Mouse (Mus musculus): ENCODE data around the gene Ssc5d. TPM values are rescaled to one million over a fixed set of nuclear protein-coding genes. Genes with fewer than 3 reads are reported as not detected.
A peak's percentile ranks its signal among the peaks of the same experiment; 100 is the strongest.

Ssc5d gene
- polyA plus RNA-seq, 1 experiment from 2014 or later = 2.0 TPM

DNA sequence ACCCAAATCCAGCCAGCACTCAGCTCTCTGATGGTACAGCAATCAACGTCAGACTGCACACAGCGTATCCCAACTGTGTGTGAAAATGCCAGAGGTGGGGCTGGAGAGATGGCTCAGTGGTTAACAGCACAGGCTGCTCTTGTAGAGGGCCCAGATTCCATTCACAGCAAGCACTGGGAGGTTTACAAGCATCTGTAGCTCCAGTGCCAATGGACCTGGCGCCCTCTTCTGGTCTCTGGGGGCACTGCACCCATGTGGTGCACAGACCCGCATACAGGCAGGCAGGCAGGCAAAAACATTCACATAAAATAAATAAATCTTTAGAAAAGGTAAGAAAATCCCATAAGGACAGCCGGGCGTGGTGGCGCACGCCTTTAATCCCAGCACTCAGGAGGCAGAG, 24.4 kb upstream of the Ssc5d start:
- Histone ChIP-seq H3K4me2 (peak overlapping the region; percentile 71), H3K27me3 (replicated peaks) (peaks cover 5% of the 10 kb centered on the region; the same call in 1 of the 2 replicates), H3K9ac (no peak overlapping the region), H3K4me1 (peaks cover 18% of the 10 kb centered on the region), H3K4me3 (peak overlapping the region; percentile 49), H3K9me3 (peaks cover 4% of the 10 kb centered on the region; the same call in 1 of the 2 replicates), H3K36me3 (no peaks in the 10 kb centered on the region), H3K27ac (replicated peaks) (peak overlapping the region; percentile 87; the same call in 1 of the 2 replicates)
- no peak for ATAC-seq (ENCODE audit: extremely low read depth, insufficient number of reproducible peaks, low FRiP score, low TSS enrichment)
- 50% methylated on average over 8 of the region's 8 CpGs for WGBS

- Histone ChIP-seq H3K9ac (no peak overlapping the region), H3K27ac (replicated peaks) (no peak overlapping the region), H3K4me3 (no peak overlapping the region), H3K4me2 (no peak overlapping the region), H3K36me3 (no peaks in the 10 kb centered on the region), H3K27me3 (replicated peaks) (peaks cover 5% of the 10 kb centered on the region; the same call in 1 of the 2 replicates), H3K9me3 (peaks cover 4% of the 10 kb centered on the region; the same call in 1 of the 2 replicates), H3K4me1 (peaks cover 27% of the 10 kb centered on the region)
- whole genome bisulfite sequencing = 75% methylated on average over 9 of the region's 9 CpGs
- no peak for ATAC-seq (ENCODE audit: extremely low read depth, insufficient number of reproducible peaks, low FRiP score, low TSS enrichment)
These were observed 23.2 kb upstream of the Ssc5d start for GRCm38 (mm10) chr7:4902404-4902803.

GRCm38 (mm10) chr7:4906466-4906950, 19.1 kb upstream of the Ssc5d start, which contains the start of gene Gm36210:
Gm36210 (minus strand) TSS chr7:4906516.
- Histone ChIP-seq H3K4me1 (peaks cover 9% of the 10 kb centered on the region; the same call in 1 of the 2 replicates), H3K9ac (0 out of 2 replicates have a peak within 1 kb of the TSS, but pooled peaks have one; percentile 24), H3K4me2 (no peak within 1 kb of the TSS), H3K4me3 (no peak within 1 kb of the TSS), H3K9me3 (no peaks in the 10 kb centered on the region), H3K27me3 (replicated peaks) (no peaks in the 10 kb centered on the region), H3K36me3 (no peaks in the 10 kb centered on the region), H3K27ac (replicated peaks) (no peak within 1 kb of the TSS)
- no peak for ATAC-seq (ENCODE audit: extremely low read depth, insufficient number of reproducible peaks, low FRiP score, low TSS enrichment)
- 34% methylated on average over 10 of the region's 10 CpGs for WGBS

- peaks cover 22% of the 10 kb centered on the region for H3K4me1 ChIP-seq
- no peaks in the 10 kb centered on the region for H3K36me3 ChIP-seq
- H3K9ac ChIP-seq = no peak overlapping the region
- no peak overlapping the region for H3K4me2 ChIP-seq
- H3K27me3 ChIP-seq (replicated peaks) = no peaks in the 10 kb centered on the region
- no peak overlapping the region for H3K4me3 ChIP-seq
- no peaks in the 10 kb centered on the region for H3K9me3 ChIP-seq
- no peak for ATAC-seq (ENCODE audit: extremely low read depth, insufficient number of reproducible peaks, low FRiP score, low TSS enrichment)
- WGBS = 31% methylated on average over 9 of the region's 9 CpGs
- no peak overlapping the region for H3K27ac ChIP-seq (replicated peaks)
These were observed 14.0 kb upstream of the Ssc5d start for GRCm38 (mm10) chr7:4911561-4911960.

- ATAC-seq (ENCODE audit: extremely low read depth, insufficient number of reproducible peaks, low FRiP score, low TSS enrichment) = no peak
- H3K27me3 ChIP-seq (replicated peaks) = no peaks in the 10 kb centered on the region
- no peaks in the 10 kb centered on the region for H3K9me3 ChIP-seq
- H3K4me3 ChIP-seq = no peak overlapping the region
- no peak overlapping the region for H3K9ac ChIP-seq
- WGBS = 50% methylated on average over 5 of the region's 5 CpGs
- peaks cover 21% of the 10 kb centered on the region for H3K4me1 ChIP-seq
- no peak overlapping the region for H3K27ac ChIP-seq (replicated peaks)
- H3K36me3 ChIP-seq = peaks cover 2% of the 10 kb centered on the region
- no peak overlapping the region for H3K4me2 ChIP-seq
These were observed 13.3 kb upstream of the Ssc5d start for GRCm38 (mm10) chr7:4912248-4912647.

GRCm38 (mm10) chr7:4915007-4915665, 10.4 kb upstream of the Ssc5d start, which contains the start of gene Zfp628:
Zfp628 (plus strand) TSS chr7:4915217.
- Histone ChIP-seq H3K9ac (peak within 1 kb of the TSS; percentile 96), H3K9me3 (no peaks in the 10 kb centered on the region), H3K4me1 (peaks cover 21% of the 10 kb centered on the region), H3K27me3 (replicated peaks) (no peaks in the 10 kb centered on the region), H3K4me3 (peak within 1 kb of the TSS; percentile 78), H3K36me3 (peaks cover 30% of the 10 kb centered on the region), H3K4me2 (peak within 1 kb of the TSS; percentile 95), H3K27ac (replicated peaks) (peak within 1 kb of the TSS; percentile 95)
- 1% methylated on average over 53 of the region's 56 CpGs for WGBS
- ATAC-seq (ENCODE audit: extremely low read depth, insufficient number of reproducible peaks, low FRiP score, low TSS enrichment) = peak; percentile 81

GRCm38 (mm10) chr7:4915669-4916416, 9.7 kb upstream of the Ssc5d start:
- H3K27me3 ChIP-seq (replicated peaks) = no peaks in the 10 kb centered on the region
- WGBS = 23% methylated on average over 14 of the region's 14 CpGs
- H3K36me3 ChIP-seq = peaks cover 38% of the 10 kb centered on the region
- H3K9ac ChIP-seq = peak overlapping the region; percentile 96
- ATAC-seq (ENCODE audit: extremely low read depth, insufficient number of reproducible peaks, low FRiP score, low TSS enrichment) = no peak
- no peaks in the 10 kb centered on the region for H3K9me3 ChIP-seq
- H3K4me2 ChIP-seq = peak overlapping the region; percentile 95
- H3K27ac ChIP-seq (replicated peaks) = peak overlapping the region; percentile 95
- H3K4me3 ChIP-seq = peak overlapping the region; percentile 78
- H3K4me1 ChIP-seq = peaks cover 26% of the 10 kb centered on the region

DNA sequence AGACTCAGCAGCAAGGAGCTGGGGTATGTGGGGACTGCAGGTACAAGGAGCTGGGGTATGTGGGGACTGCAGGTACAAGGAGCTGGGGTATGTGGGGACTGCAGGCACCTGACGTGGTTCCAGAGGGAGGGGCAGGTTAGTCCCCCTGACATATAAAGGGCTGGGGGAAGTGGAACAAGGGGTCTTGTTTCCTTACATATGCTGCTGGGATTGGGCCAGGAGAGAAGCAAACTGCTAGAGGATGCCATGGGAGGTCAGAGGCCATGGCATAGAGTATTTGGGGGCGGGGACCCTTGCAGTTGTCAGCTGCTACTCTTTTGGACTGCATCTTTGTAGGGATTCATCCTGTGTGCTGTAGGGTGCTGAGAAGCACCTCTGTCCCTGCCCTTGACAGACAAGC, 8.1 kb upstream of the Ssc5d start:
- Histone ChIP-seq H3K4me3 (no peak overlapping the region), H3K4me1 (peaks cover 42% of the 10 kb centered on the region), H3K4me2 (no peak overlapping the region), H3K9me3 (no peaks in the 10 kb centered on the region), H3K36me3 (peaks cover 41% of the 10 kb centered on the region), H3K9ac (peak overlapping the region; percentile 5; the same call in 1 of the 2 replicates), H3K27me3 (replicated peaks) (no peaks in the 10 kb centered on the region), H3K27ac (replicated peaks) (no peak overlapping the region)
- WGBS = 86% methylated on average over 2 of the region's 2 CpGs
- ATAC-seq (ENCODE audit: extremely low read depth, insufficient number of reproducible peaks, low FRiP score, low TSS enrichment) = no peak

DNA sequence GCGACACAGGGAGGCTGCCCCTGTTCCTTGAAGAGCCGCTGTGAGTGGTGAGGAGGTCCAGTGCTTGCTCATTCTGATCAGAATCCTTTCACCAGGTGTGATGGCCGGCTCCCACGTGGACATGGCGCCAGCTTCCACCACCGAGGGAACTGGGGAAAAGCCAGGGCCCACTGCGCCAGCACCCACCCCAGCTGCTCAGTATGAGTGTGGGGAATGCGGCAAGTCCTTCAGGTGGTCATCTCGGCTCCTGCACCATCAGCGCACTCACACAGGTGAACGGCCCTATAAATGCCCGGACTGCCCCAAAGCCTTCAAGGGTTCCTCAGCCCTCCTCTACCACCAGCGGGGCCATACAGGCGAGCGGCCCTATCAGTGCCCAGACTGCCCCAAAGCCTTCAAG, 6.9 kb upstream of the Ssc5d start:
- no peak for ATAC-seq (ENCODE audit: extremely low read depth, insufficient number of reproducible peaks, low FRiP score, low TSS enrichment)
- Histone ChIP-seq H3K4me2 (no peak overlapping the region), H3K9ac (no peak overlapping the region), H3K4me1 (peaks cover 54% of the 10 kb centered on the region), H3K27ac (replicated peaks) (no peak overlapping the region), H3K9me3 (no peaks in the 10 kb centered on the region), H3K27me3 (replicated peaks) (no peaks in the 10 kb centered on the region), H3K36me3 (peaks cover 41% of the 10 kb centered on the region), H3K4me3 (no peak overlapping the region)
- WGBS = 90% methylated on average over 15 of the region's 15 CpGs

GRCm38 (mm10) chr7:4919096-4919495, 6.5 kb upstream of the Ssc5d start:
- no peak for ATAC-seq (ENCODE audit: extremely low read depth, insufficient number of reproducible peaks, low FRiP score, low TSS enrichment)
- Histone ChIP-seq H3K4me3 (no peak overlapping the region), H3K4me1 (peaks cover 56% of the 10 kb centered on the region), H3K4me2 (no peak overlapping the region), H3K9me3 (no peaks in the 10 kb centered on the region), H3K27ac (replicated peaks) (no peak overlapping the region), H3K27me3 (replicated peaks) (no peaks in the 10 kb centered on the region; the same call in 1 of the 2 replicates), H3K36me3 (peaks cover 41% of the 10 kb centered on the region), H3K9ac (no peak overlapping the region)
- 81% methylated on average over 21 of the region's 21 CpGs for WGBS

GRCm38 (mm10) chr7:4919971-4920370, 5.6 kb upstream of the Ssc5d start:
- H3K36me3 ChIP-seq = peaks cover 41% of the 10 kb centered on the region
- H3K4me1 ChIP-seq = peaks cover 59% of the 10 kb centered on the region
- no peak overlapping the region for H3K4me2 ChIP-seq
- 88% methylated on average over 21 of the region's 21 CpGs for WGBS
- H3K27me3 ChIP-seq (replicated peaks) = no peaks in the 10 kb centered on the region; the same call in 1 of the 2 replicates
- no peak overlapping the region for H3K4me3 ChIP-seq
- no peak for ATAC-seq (ENCODE audit: extremely low read depth, insufficient number of reproducible peaks, low FRiP score, low TSS enrichment)
- H3K9ac ChIP-seq = no peak overlapping the region
- no peaks in the 10 kb centered on the region for H3K9me3 ChIP-seq
- H3K27ac ChIP-seq (replicated peaks) = no peak overlapping the region
